Mouse (Mus musculus) midbrain, embryonic 14.5 days (tissue): ENCODE results near the gene Akap2. TPM values are rescaled to one million over a fixed set of nuclear protein-coding genes. Genes with fewer than 3 reads are reported as not detected.

Experiments used
- ATAC-seq: fragments of 200-750 bp; cut with Nextera tagmentation; 2 replicates; pipeline ENCODE4 v1.8.0; 2017; ENCODE audit warnings: moderate number of reproducible peaks, moderate library complexity; ENCODE audit not compliant: low FRiP score, low TSS enrichment
- DNase-seq: peaks from one replicate; pipeline ENCODE4 v3.0.0-alpha.2; 2015
- H3K27ac ChIP-seq: fragments of 300-500 bp; sonication (generic); replicated peaks from 2 replicates; pipeline ENCODE4 v1.5.1; 2014; ENCODE audit warnings: mild to moderate bottlenecking, low read depth, low read length, moderate library complexity
- H3K27me3 ChIP-seq: fragments of 300-500 bp; sonication (generic); 2 replicates; pipeline ENCODE4 v1.6.1; 2014; ENCODE audit warnings: low read length, control low read depth, mixed read lengths; ENCODE audit not compliant: control insufficient read depth, insufficient read depth
- H3K36me3 ChIP-seq: fragments of 300-500 bp; sonication (generic); 2 replicates; pipeline ENCODE4 v1.6.1; 2014; ENCODE audit warnings: low read length, control low read depth; ENCODE audit not compliant: control insufficient read depth, insufficient read depth
- H3K4me1 ChIP-seq: fragments of 300-500 bp; sonication (generic); 2 replicates; pipeline ENCODE4 v1.6.1; 2014; ENCODE audit warnings: mild to moderate bottlenecking, antibody characterized with exemption, low read length, control low read depth; ENCODE audit not compliant: control insufficient read depth, insufficient read depth
- H3K4me2 ChIP-seq: fragments of 300-500 bp; sonication (generic); 2 replicates; pipeline ENCODE4 v1.6.1; 2014; ENCODE audit warnings: mild to moderate bottlenecking, low read length, moderate library complexity
- H3K4me3 ChIP-seq: fragments of 300-500 bp; sonication (generic); replicated peaks from 2 replicates; pipeline ENCODE4 v1.5.1; 2014; ENCODE audit warnings: low read depth, low read length
- H3K9ac ChIP-seq: fragments of 300-500 bp; sonication (generic); replicated peaks from 2 replicates; pipeline ENCODE4 v1.6.1; 2014; ENCODE audit warnings: mild to moderate bottlenecking, low read length, moderate library complexity
- H3K9me3 ChIP-seq: fragments of 300-500 bp; sonication (generic); 2 replicates; pipeline ENCODE4 v1.6.1; 2016; ENCODE audit warnings: low read length, control low read depth, mixed read lengths; ENCODE audit not compliant: control insufficient read depth
- WGBS: fragments of 180-500 bp; shearing (Covaris S2); extraction: QIAGEN DNeasy Blood & Tissue Kit; methylation state at CpG from one replicate; pipeline ENCODE4 v1.1.7; 2014; 5-methylcytosine and 5-hydroxymethylcytosine counted together
- polyA plus RNA-seq: library from polyadenylated mRNA; unstranded; fragments of >200 nt; fragmentation: Nextera tagmentation; extraction: Ambion mirVana; gene quantifications from 2 replicates; pipeline ENCODE4 v1.2.1, GENCODE M21; 2014

The Akap2 gene
- polyA plus RNA-seq, 1 experiment from 2014 or later: 10.6 TPM

- WGBS: 13% methylated on average over 12 of the region's 12 CpGs
- Histone ChIP-seq H3K9me3 (no peaks in the 10 kb centered on the region), H3K27ac (peak overlapping the region; percentile 67), H3K4me3 (peak overlapping the region; percentile 10; the same call in 1 of the 2 replicates), H3K36me3 (no peaks in the 10 kb centered on the region), H3K4me2 (peak overlapping the region; percentile 23), H3K27me3 (no peaks in the 10 kb centered on the region), H3K4me1 (peaks cover 13% of the 10 kb centered on the region), H3K9ac (peak overlapping the region; percentile 26; the same call in 1 of the 2 replicates)
- no peak for ATAC-seq
- peak; percentile 40 for DNase-seq
Observed at GRCm38 (mm10) chr4:57845541-57846210, 128.2 kb downstream of the Akap2 start.

GRCm38 (mm10) chr4:57846381-57846990 is 129.0 kb downstream of the Akap2 start:
- WGBS: 65% methylated on average over 12 of the region's 12 CpGs
- no peak for DNase-seq
- H3K27ac ChIP-seq: no peak overlapping the region
- peak overlapping the region; percentile 23 for H3K4me2 ChIP-seq
- peaks cover 13% of the 10 kb centered on the region for H3K4me1 ChIP-seq
- no peaks in the 10 kb centered on the region for H3K9me3 ChIP-seq
- no peak overlapping the region for H3K4me3 ChIP-seq
- H3K9ac ChIP-seq: no peak overlapping the region
- no peaks in the 10 kb centered on the region for H3K27me3 ChIP-seq
- H3K36me3 ChIP-seq: no peaks in the 10 kb centered on the region
- no peak for ATAC-seq

GRCm38 (mm10) chr4:57846991-57847422 is 129.6 kb downstream of the Akap2 start:
- Histone ChIP-seq H3K9me3 (no peaks in the 10 kb centered on the region), H3K4me1 (peaks cover 13% of the 10 kb centered on the region), H3K36me3 (no peaks in the 10 kb centered on the region), H3K4me2 (peak overlapping the region; percentile 23; the same call in 1 of the 2 replicates), H3K9ac (no peak overlapping the region), H3K27ac (no peak overlapping the region), H3K4me3 (no peak overlapping the region), H3K27me3 (no peaks in the 10 kb centered on the region)
- no peak for ATAC-seq
- peak; percentile 31 for DNase-seq
- whole genome bisulfite sequencing: 37% methylated on average over 8 of the region's 8 CpGs

- no peaks in the 10 kb centered on the region for H3K9me3 ChIP-seq
- DNase-seq: no peak
- peaks cover 13% of the 10 kb centered on the region for H3K4me1 ChIP-seq
- no peak overlapping the region for H3K27ac ChIP-seq
- peak overlapping the region; percentile 14 for H3K4me2 ChIP-seq
- H3K9ac ChIP-seq: no peak overlapping the region
- no peaks in the 10 kb centered on the region for H3K27me3 ChIP-seq
- H3K36me3 ChIP-seq: no peaks in the 10 kb centered on the region
- ATAC-seq: no peak
- WGBS: 94% methylated on average over 3 of the region's 3 CpGs
- H3K4me3 ChIP-seq: no peak overlapping the region
Observed at GRCm38 (mm10) chr4:57847676-57848075, 130.2 kb downstream of the Akap2 start.

- 90% methylated on average over 6 of the region's 6 CpGs for WGBS
- no peak overlapping the region for H3K4me3 ChIP-seq
- H3K4me2 ChIP-seq: no peak overlapping the region
- H3K9ac ChIP-seq: no peak overlapping the region
- H3K4me1 ChIP-seq: peaks cover 13% of the 10 kb centered on the region
- H3K27me3 ChIP-seq: no peaks in the 10 kb centered on the region
- no peak overlapping the region for H3K27ac ChIP-seq
- H3K36me3 ChIP-seq: no peaks in the 10 kb centered on the region
- no peaks in the 10 kb centered on the region for H3K9me3 ChIP-seq
- DNase-seq (no peak), ATAC-seq (no peak)
Observed at GRCm38 (mm10) chr4:57849465-57849864, 132.0 kb downstream of the Akap2 start.

GRCm38 (mm10) chr4:57851731-57852130 is 134.3 kb downstream of the Akap2 start:
- H3K4me3 ChIP-seq: no peak overlapping the region
- no peak overlapping the region for H3K9ac ChIP-seq
- H3K4me1 ChIP-seq: peaks cover 5% of the 10 kb centered on the region; the same call in 1 of the 2 replicates
- no peaks in the 10 kb centered on the region for H3K9me3 ChIP-seq
- H3K4me2 ChIP-seq: no peak overlapping the region
- DNase-seq: no peak
- no peak for ATAC-seq
- H3K36me3 ChIP-seq: peaks cover 18% of the 10 kb centered on the region
- no peaks in the 10 kb centered on the region for H3K27me3 ChIP-seq
- 94% methylated on average over 1 of the region's 1 CpGs for WGBS
- no peak overlapping the region for H3K27ac ChIP-seq

GRCm38 (mm10) chr4:57852461-57853040 is 135.1 kb downstream of the Akap2 start:
- Histone ChIP-seq H3K27ac (no peak overlapping the region), H3K36me3 (peaks cover 22% of the 10 kb centered on the region), H3K9ac (no peak overlapping the region), H3K4me2 (no peak overlapping the region), H3K27me3 (no peaks in the 10 kb centered on the region), H3K9me3 (no peaks in the 10 kb centered on the region), H3K4me3 (no peak overlapping the region), H3K4me1 (no peaks in the 10 kb centered on the region; the same call in 1 of the 2 replicates)
- WGBS: 16% methylated on average over 9 of the region's 9 CpGs
- no peak for DNase-seq
- no peak for ATAC-seq

GRCm38 (mm10) chr4:57854181-57854580 is 136.7 kb downstream of the Akap2 start:
- ATAC-seq: no peak
- WGBS: 87% methylated on average over 6 of the region's 6 CpGs
- Histone ChIP-seq H3K36me3 (peaks cover 22% of the 10 kb centered on the region), H3K4me1 (no peaks in the 10 kb centered on the region), H3K9me3 (no peaks in the 10 kb centered on the region), H3K27ac (no peak overlapping the region), H3K27me3 (no peaks in the 10 kb centered on the region), H3K4me3 (no peak overlapping the region), H3K4me2 (no peak overlapping the region), H3K9ac (no peak overlapping the region)
- no peak for DNase-seq
